Mouse (Mus musculus): ENCODE data around the gene Add3. TPM values are rescaled to one million over a fixed set of nuclear protein-coding genes. Genes with fewer than 3 reads are reported as not detected.
"Not testable (repeated sequence)": the region's sequence is repeated elsewhere in the genome, so short reads cannot be mapped to it uniquely, and the experiment has no call there.

The Add3 gene
- polyA plus RNA-seq, 1 experiment from 2014 or later = 41.5 TPM

- no peak for DNase-seq (ENCODE audit: low spot score)
These were observed 51.7 kb downstream of the Add3 start for GRCm38 (mm10) chr19:53191867-53192487.

GRCm38 (mm10) chr19:53193190-53193589, 52.9 kb downstream of the Add3 start:
- peak; percentile 2 for DNase-seq (ENCODE audit: low spot score)

- DNase-seq (ENCODE audit: low spot score) = peak; percentile 52
These were observed 53.8 kb downstream of the Add3 start for GRCm38 (mm10) chr19:53193964-53194582.

GRCm38 (mm10) chr19:53194751-53195520, 54.7 kb downstream of the Add3 start:
- DNase-seq (ENCODE audit: low spot score) = peak; percentile 46

- no peak for DNase-seq (ENCODE audit: low spot score)
These were observed 56.7 kb downstream of the Add3 start for GRCm38 (mm10) chr19:53196961-53197360.

- no peak for DNase-seq (ENCODE audit: low spot score)
These were observed 57.5 kb downstream of the Add3 start for GRCm38 (mm10) chr19:53197766-53198165.

GRCm38 (mm10) chr19:53198706-53199572, 58.7 kb downstream of the Add3 start:
- peak; percentile 14 for DNase-seq (ENCODE audit: low spot score)

- DNase-seq (ENCODE audit: low spot score) = no peak
These were observed 59.5 kb downstream of the Add3 start for GRCm38 (mm10) chr19:53199711-53200110.

- DNase-seq (ENCODE audit: low spot score) = no peak
These were observed 61.9 kb downstream of the Add3 start for GRCm38 (mm10) chr19:53202116-53202515.

- no peak for DNase-seq (ENCODE audit: low spot score)
These were observed 66.7 kb downstream of the Add3 start for GRCm38 (mm10) chr19:53206986-53207385.

GRCm38 (mm10) chr19:53208830-53209229, 68.6 kb downstream of the Add3 start:
- DNase-seq (ENCODE audit: low spot score) = no peak

- DNase-seq (ENCODE audit: low spot score) = no peak
These were observed 70.0 kb downstream of the Add3 start for GRCm38 (mm10) chr19:53210251-53210650.

- DNase-seq (ENCODE audit: low spot score) = no peak
These were observed 75.1 kb downstream of the Add3 start for GRCm38 (mm10) chr19:53215352-53215751.

- DNase-seq (ENCODE audit: low spot score) = no peak
These were observed 76.7 kb downstream of the Add3 start for GRCm38 (mm10) chr19:53216761-53217538.

- no peak for DNase-seq (ENCODE audit: low spot score)
These were observed 77.6 kb downstream of the Add3 start for GRCm38 (mm10) chr19:53217837-53218236.

GRCm38 (mm10) chr19:53219305-53219704, 79.1 kb downstream of the Add3 start:
- DNase-seq (ENCODE audit: low spot score) = no peak

- DNase-seq (ENCODE audit: low spot score) = no peak
These were observed 80.9 kb downstream of the Add3 start for GRCm38 (mm10) chr19:53221186-53221585.

- not testable (repeated sequence) for DNase-seq (ENCODE audit: low spot score)
These were observed 85.2 kb downstream of the Add3 start for GRCm38 (mm10) chr19:53225249-53226070.

- DNase-seq (ENCODE audit: low spot score) = no peak
These were observed 86.4 kb downstream of the Add3 start for GRCm38 (mm10) chr19:53226651-53227050.

Measured in thymus, postnatal 0 days (tissue).